Mouse (Mus musculus): ENCODE measurements around the gene Gm49336.

DNA sequence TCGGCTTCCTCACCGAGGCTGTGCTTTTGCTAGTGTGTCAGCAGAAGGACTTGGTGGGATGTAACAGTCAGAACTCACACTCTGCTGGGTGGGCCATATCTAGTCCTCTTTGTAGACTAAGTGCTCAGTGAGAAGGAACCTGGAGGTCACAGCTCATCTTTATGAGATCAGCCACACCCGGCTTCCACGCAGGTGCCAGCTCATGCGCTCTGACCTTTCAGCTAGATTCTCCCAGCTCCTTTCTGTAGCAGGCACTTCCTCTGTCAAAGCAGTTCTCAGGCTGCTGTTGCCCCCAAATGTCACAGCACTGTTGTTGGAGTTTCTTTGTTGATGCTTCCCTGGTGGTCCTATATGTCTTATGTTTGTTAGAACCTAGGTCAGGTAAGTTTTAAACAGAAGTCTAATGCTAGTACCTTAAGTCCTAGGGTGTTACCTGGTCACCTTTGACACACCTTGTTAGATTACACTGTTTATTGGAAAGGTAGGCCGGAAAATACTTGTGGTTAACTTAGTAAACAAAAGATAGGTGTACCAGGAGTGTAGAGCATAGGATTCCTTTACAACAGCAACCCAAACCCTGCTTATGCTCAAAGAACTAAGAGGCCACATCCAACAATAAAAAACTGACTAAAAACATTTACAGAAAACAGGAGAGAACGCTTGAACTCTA lies 35.0 kb upstream of the Gm49336 start:
- TF ChIP-seq POLR2A (IDR thresholded peaks at IDR 0.05; ENCODE audit: borderline replicate concordance, low read depth, low read length) (no peak), CTCF (IDR thresholded peaks at IDR 0.05; ENCODE audit: low read depth, low read length) (no peak)

All from bone marrow macrophage, adult 2 months (primary cell).